Mouse (Mus musculus): ENCODE data around the gene Blzf1. TPM values are rescaled to one million over a fixed set of nuclear protein-coding genes. Genes with fewer than 3 reads are reported as not detected.
A peak's percentile ranks its signal among the peaks of the same experiment; 100 is the strongest.

Blzf1 gene
- polyA plus RNA-seq, 1 experiment: not detected

DNA sequence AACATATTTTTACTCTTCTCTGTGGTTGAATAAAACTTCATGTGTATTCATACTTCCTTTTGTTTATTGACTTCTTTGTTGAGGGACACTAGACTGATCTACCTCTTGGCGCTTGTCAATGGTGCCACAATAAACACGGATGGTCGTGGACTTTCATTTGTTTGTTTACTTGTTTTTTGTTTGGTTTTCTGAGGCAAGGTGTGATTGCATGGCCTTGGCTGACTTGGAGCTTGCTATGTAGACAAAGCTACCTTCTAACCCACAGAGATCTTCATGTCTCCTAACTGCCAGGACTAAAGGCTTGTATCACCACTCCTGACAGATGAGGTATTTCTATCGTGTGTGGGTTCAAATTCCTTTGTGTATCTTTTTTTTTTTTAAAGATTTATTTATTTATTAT, 16.9 kb upstream of the Blzf1 start:
- TF ChIP-seq CTCF (IDR thresholded peaks at IDR 0.05; ENCODE audit: insufficient read depth, low read depth, low read length): no peak
- TF ChIP-seq POLR2A (IDR thresholded peaks at IDR 0.05; ENCODE audit: insufficient read depth, low read depth, low read length): no peak
- 90% methylated on average over 4 of the region's 4 CpGs for WGBS
- Histone ChIP-seq H3K4me3 (ENCODE audit: insufficient read depth, low read depth, low read length) (no peak overlapping the region), H3K27ac (ENCODE audit: insufficient read depth, low read depth, low read length) (no peak overlapping the region), H3K4me1 (ENCODE audit: control insufficient read depth, insufficient read depth, low read length) (peaks cover 9% of the 10 kb centered on the region)

DNA sequence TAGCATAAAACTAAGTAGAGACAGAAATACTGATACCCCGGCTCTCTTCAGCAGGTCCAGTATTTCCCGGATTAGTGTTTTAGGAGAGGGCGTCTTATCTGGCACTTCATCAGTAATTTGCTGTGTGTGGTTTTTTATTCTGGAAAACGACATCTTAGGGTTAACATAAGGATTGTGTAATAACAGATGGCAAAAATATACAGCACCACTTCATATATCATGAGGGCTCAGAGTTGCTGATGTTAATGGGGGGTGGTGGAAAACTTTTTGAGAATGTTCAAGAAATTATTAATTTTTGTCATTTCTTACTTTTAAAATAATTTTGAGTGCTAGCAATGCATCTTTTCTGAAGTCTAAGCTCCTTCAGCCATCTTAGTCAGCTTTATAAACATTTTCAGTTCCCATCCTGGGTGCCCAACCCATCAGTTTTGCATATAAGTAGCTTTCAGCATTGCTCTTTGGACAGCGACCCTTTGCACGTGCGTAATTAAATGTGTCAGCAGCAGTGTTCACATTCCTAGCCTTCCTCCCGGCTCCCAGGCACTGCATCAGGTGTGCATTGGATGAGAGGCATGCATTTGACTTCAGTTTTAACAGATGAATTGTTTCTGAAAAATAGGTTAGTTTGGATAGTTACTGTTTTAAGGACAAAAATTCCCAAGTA, 15.8 kb upstream of the Blzf1 start:
- Histone ChIP-seq H3K4me3 (ENCODE audit: insufficient read depth, low read depth, low read length) (no peak overlapping the region), H3K4me1 (ENCODE audit: control insufficient read depth, insufficient read depth, low read length) (peaks cover 6% of the 10 kb centered on the region), H3K27ac (ENCODE audit: insufficient read depth, low read depth, low read length) (no peak overlapping the region)
- TF ChIP-seq CTCF (IDR thresholded peaks at IDR 0.05; ENCODE audit: insufficient read depth, low read depth, low read length) (no peak), POLR2A (IDR thresholded peaks at IDR 0.05; ENCODE audit: insufficient read depth, low read depth, low read length) (no peak)
- WGBS: 91% methylated on average over 8 of the region's 8 CpGs

DNA sequence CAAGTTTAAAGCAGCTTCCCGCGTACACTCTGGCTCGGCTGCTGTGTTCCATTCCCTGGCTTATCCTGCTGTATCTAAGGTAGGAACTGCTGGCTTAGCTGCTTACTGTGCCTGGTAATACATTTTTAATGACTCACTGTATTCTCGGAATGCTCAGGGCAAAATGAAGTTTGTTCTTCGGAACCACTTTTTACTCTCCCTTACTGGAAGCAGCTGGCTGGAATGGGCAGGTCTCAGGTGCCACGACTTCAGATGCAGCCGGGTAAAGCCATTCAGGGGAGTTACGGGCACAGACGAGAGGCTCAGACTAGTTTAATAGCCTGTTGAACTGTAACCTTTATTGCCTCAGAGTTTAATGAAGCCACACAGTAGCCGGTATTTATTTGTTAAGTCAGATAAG, 14.1 kb upstream of the Blzf1 start:
- TF ChIP-seq POLR2A (IDR thresholded peaks at IDR 0.05; ENCODE audit: insufficient read depth, low read depth, low read length) (no peak), CTCF (IDR thresholded peaks at IDR 0.05; ENCODE audit: insufficient read depth, low read depth, low read length) (no peak)
- Histone ChIP-seq H3K27ac (ENCODE audit: insufficient read depth, low read depth, low read length) (peak overlapping the region; percentile 73; the same call in 1 of the 2 replicates), H3K4me1 (ENCODE audit: control insufficient read depth, insufficient read depth, low read length) (peaks cover 4% of the 10 kb centered on the region; the same call in 1 of the 2 replicates), H3K4me3 (ENCODE audit: insufficient read depth, low read depth, low read length) (no peak overlapping the region)
- WGBS: 56% methylated on average over 10 of the region's 10 CpGs

DNA sequence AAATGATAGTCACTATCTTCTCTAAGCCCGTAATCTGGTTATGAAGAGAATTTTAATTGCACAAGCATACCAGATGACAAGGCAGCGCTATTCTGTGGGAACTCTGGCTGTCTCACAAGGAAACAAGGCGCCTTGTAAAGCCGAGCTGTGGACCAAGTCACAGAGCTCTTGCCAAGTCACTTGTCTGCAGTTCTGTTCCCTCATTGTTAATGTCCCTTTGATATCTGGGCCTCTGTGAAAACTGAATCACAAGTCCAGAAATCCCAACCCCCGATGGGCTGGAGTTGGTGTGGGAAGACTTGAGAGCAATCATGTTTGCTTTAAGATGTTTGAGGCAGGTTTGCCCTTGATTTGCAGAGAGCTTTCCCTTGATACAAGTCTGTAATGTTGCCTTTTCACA, 13.4 kb upstream of the Blzf1 start:
- Histone ChIP-seq H3K4me1 (ENCODE audit: control insufficient read depth, insufficient read depth, low read length) (peaks cover 4% of the 10 kb centered on the region; the same call in 1 of the 2 replicates), H3K27ac (ENCODE audit: insufficient read depth, low read depth, low read length) (no peak overlapping the region), H3K4me3 (ENCODE audit: insufficient read depth, low read depth, low read length) (no peak overlapping the region)
- TF ChIP-seq CTCF (IDR thresholded peaks at IDR 0.05; ENCODE audit: insufficient read depth, low read depth, low read length) (no peak), POLR2A (IDR thresholded peaks at IDR 0.05; ENCODE audit: insufficient read depth, low read depth, low read length) (no peak)
- 60% methylated on average over 5 of the region's 5 CpGs for WGBS

DNA sequence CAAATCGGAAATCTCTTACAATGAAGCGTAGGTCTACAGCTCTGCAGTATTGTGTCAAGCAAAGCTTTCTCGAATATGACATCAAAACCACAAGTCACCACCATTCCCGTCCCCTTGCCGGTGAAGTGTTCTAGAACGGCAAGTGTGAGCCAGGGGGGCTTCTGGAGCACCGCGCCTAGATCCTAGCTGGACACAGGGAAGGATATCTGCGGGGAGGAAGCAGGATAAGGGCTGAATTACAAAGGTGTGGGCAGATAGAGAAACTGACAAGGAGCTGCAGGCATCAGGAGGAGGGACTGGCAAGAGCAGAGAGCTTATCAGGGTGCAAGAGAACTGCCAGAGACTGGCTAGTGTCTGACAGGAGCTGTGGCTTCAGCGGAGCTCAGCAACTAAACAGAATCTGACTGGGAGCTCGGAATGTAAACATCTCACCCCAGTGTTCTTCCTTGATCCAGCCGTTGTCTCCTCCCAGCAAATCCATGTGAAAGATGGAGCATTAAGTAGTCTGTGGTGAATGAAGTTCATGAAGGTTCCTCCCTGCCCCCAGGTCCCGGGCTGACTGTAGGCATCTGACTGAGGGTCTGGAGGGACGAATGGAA, 12.4 kb upstream of the Blzf1 start:
- no peak overlapping the region for H3K4me3 ChIP-seq (ENCODE audit: insufficient read depth, low read depth, low read length)
- H3K4me1 ChIP-seq (ENCODE audit: control insufficient read depth, insufficient read depth, low read length): peaks cover 4% of the 10 kb centered on the region; the same call in 1 of the 2 replicates
- TF ChIP-seq POLR2A (IDR thresholded peaks at IDR 0.05; ENCODE audit: insufficient read depth, low read depth, low read length) (no peak), CTCF (IDR thresholded peaks at IDR 0.05; ENCODE audit: insufficient read depth, low read depth, low read length) (no peak)
- H3K27ac ChIP-seq (ENCODE audit: insufficient read depth, low read depth, low read length): no peak overlapping the region
- WGBS: 75% methylated on average over 14 of the region's 14 CpGs

DNA sequence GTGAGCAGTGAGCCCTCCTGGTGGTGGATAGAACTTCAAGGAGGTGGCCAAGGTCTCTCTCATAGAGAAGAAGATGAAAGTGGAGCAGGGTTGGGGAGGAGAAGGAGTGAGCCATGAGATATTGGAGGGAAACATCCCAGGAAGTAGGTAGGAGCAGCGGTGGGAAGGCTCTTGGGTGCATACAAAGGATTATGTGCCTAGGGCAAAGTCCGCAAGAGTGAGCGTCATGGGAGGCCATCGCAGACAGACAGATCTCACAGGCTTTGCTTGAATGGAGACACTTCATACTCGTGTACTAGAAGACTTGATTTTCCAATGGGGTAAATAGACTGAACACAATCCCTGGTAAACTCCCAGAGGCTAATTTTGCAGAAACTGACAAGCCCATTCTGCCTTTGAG, 11.2 kb upstream of the Blzf1 start:
- H3K4me3 ChIP-seq (ENCODE audit: insufficient read depth, low read depth, low read length): no peak overlapping the region
- WGBS: 89% methylated on average over 5 of the region's 5 CpGs
- H3K27ac ChIP-seq (ENCODE audit: insufficient read depth, low read depth, low read length): no peak overlapping the region
- TF ChIP-seq POLR2A (IDR thresholded peaks at IDR 0.05; ENCODE audit: insufficient read depth, low read depth, low read length) (no peak), CTCF (IDR thresholded peaks at IDR 0.05; ENCODE audit: insufficient read depth, low read depth, low read length) (no peak)
- peaks cover 4% of the 10 kb centered on the region; the same call in 1 of the 2 replicates for H3K4me1 ChIP-seq (ENCODE audit: control insufficient read depth, insufficient read depth, low read length)

DNA sequence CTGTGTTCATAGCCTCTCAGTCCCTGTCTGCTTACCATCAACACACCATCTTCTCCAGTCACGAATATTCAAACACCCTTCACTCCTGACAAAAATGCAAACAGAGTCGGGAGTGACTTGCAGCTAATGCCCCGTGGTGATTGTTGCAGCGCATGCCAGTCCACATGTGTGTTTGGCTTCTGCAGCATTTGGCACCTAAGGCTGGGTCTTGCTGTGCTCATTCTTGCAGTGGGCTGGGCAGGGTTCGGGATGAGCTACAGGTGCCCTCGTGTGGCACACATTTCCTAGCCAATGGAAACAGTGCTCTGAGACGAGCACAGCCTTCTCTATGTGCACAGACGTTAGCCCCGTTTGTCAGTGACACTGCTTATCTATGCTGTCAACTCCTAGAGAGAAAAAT, 10.0 kb upstream of the Blzf1 start:
- no peak for TF ChIP-seq POLR2A (IDR thresholded peaks at IDR 0.05; ENCODE audit: insufficient read depth, low read depth, low read length)
- no peak for TF ChIP-seq CTCF (IDR thresholded peaks at IDR 0.05; ENCODE audit: insufficient read depth, low read depth, low read length)
- Histone ChIP-seq H3K4me3 (ENCODE audit: insufficient read depth, low read depth, low read length) (no peak overlapping the region), H3K27ac (ENCODE audit: insufficient read depth, low read depth, low read length) (no peak overlapping the region), H3K4me1 (ENCODE audit: control insufficient read depth, insufficient read depth, low read length) (peaks cover 4% of the 10 kb centered on the region; the same call in 1 of the 2 replicates)
- WGBS: 76% methylated on average over 9 of the region's 9 CpGs

DNA sequence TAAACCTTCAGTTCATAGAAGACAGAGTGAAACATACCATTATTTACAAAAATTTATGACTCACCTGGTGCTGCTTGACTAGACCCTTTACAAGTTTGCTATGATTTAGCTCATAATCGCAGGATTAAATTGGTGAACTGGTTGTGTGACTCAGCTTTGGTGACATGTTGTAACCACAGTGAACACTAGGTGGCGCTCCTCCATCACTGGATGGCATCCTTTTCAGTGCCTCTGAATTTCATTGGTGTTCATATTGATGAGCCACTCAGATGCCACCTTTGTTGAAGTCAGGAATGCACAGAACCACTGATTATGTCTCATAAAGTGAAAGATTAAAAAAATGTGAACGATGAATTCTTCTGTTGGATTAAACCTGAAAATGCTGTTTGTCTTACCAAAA, 9.4 kb upstream of the Blzf1 start:
- TF ChIP-seq POLR2A (IDR thresholded peaks at IDR 0.05; ENCODE audit: insufficient read depth, low read depth, low read length): no peak
- no peak for TF ChIP-seq CTCF (IDR thresholded peaks at IDR 0.05; ENCODE audit: insufficient read depth, low read depth, low read length)
- WGBS: 9% methylated on average over 3 of the region's 3 CpGs
- Histone ChIP-seq H3K4me3 (ENCODE audit: insufficient read depth, low read depth, low read length) (no peak overlapping the region), H3K4me1 (ENCODE audit: control insufficient read depth, insufficient read depth, low read length) (peaks cover 4% of the 10 kb centered on the region; the same call in 1 of the 2 replicates), H3K27ac (ENCODE audit: insufficient read depth, low read depth, low read length) (no peak overlapping the region)

DNA sequence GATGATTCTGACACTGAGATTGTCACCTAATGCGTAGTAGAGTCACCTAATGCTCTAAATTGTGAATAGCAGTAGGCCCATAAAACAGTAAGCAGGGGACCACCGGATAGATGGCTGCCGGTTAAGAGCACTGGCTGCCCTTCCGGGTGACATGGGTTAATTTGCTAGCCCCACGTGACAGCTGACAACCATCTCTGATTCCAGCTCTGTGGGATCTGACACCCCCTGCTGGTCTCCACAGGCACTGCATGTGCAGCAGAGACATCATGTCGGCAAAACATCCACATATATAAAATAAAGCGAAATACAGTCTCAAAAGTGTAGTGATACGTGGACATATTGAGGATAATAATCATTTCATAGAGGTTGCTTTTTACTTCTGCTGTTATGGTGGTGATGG, 8.0 kb upstream of the Blzf1 start:
- no peaks in the 10 kb centered on the region for H3K4me1 ChIP-seq (ENCODE audit: control insufficient read depth, insufficient read depth, low read length)
- TF ChIP-seq POLR2A (IDR thresholded peaks at IDR 0.05; ENCODE audit: insufficient read depth, low read depth, low read length) (no peak), CTCF (IDR thresholded peaks at IDR 0.05; ENCODE audit: insufficient read depth, low read depth, low read length) (peak; percentile 72; the same call in 1 of the 2 replicates)
- H3K27ac ChIP-seq (ENCODE audit: insufficient read depth, low read depth, low read length): no peak overlapping the region
- WGBS: 74% methylated on average over 8 of the region's 8 CpGs
- no peak overlapping the region for H3K4me3 ChIP-seq (ENCODE audit: insufficient read depth, low read depth, low read length)
